8 mouse cellular contexts compared by ENCODE assay signal in genomic region chr5:127243209-127243608, GRCm38 (mm10). TPM values are rescaled to one million over a fixed set of nuclear protein-coding genes. Genes with fewer than 3 reads are reported as not detected.
DNase-seq lines count a peak whose midpoint lies in the region; ATAC-seq lines count a peak whose summit lies in the region.

No protein-coding gene starts in this region.

- 2% methylated on average over 16 of the region's 16 CpGs for WGBS in heart, embryonic 14.5 days
- WGBS in forebrain, embryonic 14.5 days: under 1% methylated on average over 16 of the region's 16 CpGs
- under 1% methylated on average over 16 of the region's 16 CpGs for WGBS in midbrain, embryonic 11.5 days

- H3K9me3 ChIP-seq in heart, embryonic 14.5 days (ENCODE audit: control insufficient read depth, low read length): no peaks in the 10 kb centered on the region
- H3K9me3 ChIP-seq in forebrain, embryonic 14.5 days (replicated peaks; ENCODE audit: control insufficient read depth, low read length): no peaks in the 10 kb centered on the region
- H3K9me3 ChIP-seq in midbrain, embryonic 11.5 days (ENCODE audit: control insufficient read depth, low read length): no peaks in the 10 kb centered on the region; the same call in none of the 2 replicates

- peak overlapping the region; percentile 55 to 57 for H3K4me3 ChIP-seq in heart, embryonic 14.5 days (ENCODE audit: control insufficient read depth in 1 of 2, insufficient read depth in 1 of 2, low read depth in 1 of 2, low read length in 2 of 2)
- peak overlapping the region; percentile 60 for H3K4me3 ChIP-seq in forebrain, embryonic 14.5 days (ENCODE audit: low read depth, low read length)
- peak overlapping the region; percentile 70 for H3K4me3 ChIP-seq in midbrain, embryonic 11.5 days (ENCODE audit: low read depth, low read length)

- H3K4me2 ChIP-seq in heart, embryonic 14.5 days (ENCODE audit: low read length): peak overlapping the region; percentile 83
- peak overlapping the region; percentile 82 for H3K4me2 ChIP-seq in forebrain, embryonic 14.5 days (ENCODE audit: low read length)
- H3K4me2 ChIP-seq in midbrain, embryonic 11.5 days: peak overlapping the region; percentile 91

- no peak overlapping the region for H3K27ac ChIP-seq in heart, embryonic 14.5 days (replicated peaks in 1 of 2; ENCODE audit: control insufficient read depth in 1 of 2, insufficient read depth in 1 of 2, low read depth in 2 of 2, low read length in 2 of 2)
- no peak overlapping the region for H3K27ac ChIP-seq in forebrain, embryonic 14.5 days (ENCODE audit: low read depth, low read length)
- no peak overlapping the region for H3K27ac ChIP-seq in midbrain, embryonic 11.5 days (ENCODE audit: low read depth, low read length)

- ATAC-seq in heart, embryonic 14.5 days (ENCODE audit: insufficient number of reproducible peaks, insufficient read depth, low FRiP score, low read depth): no peak
- ATAC-seq in forebrain, embryonic 14.5 days: no peak
- ATAC-seq in midbrain, embryonic 11.5 days (ENCODE audit: low FRiP score): no peak

- H3K4me1 ChIP-seq in heart, embryonic 14.5 days (ENCODE audit: control insufficient read depth in 2 of 2, insufficient read depth in 2 of 2, low read length in 2 of 2): peaks cover 4 to 13% of the 10 kb centered on the region in 2 experiments
- H3K4me1 ChIP-seq in forebrain, embryonic 14.5 days (ENCODE audit: control insufficient read depth, insufficient read depth, low read length): 0 out of 2 replicates have a peak, but pooled peaks cover 7% of the 10 kb centered on the region
- H3K4me1 ChIP-seq in midbrain, embryonic 11.5 days (ENCODE audit: control insufficient read depth, insufficient read depth, low read length): peaks cover 12% of the 10 kb centered on the region; the same call in 1 of the 2 replicates

- H3K36me3 ChIP-seq in heart, embryonic 14.5 days (ENCODE audit: control insufficient read depth, insufficient read depth, low read length): no peaks in the 10 kb centered on the region
- no peaks in the 10 kb centered on the region for H3K36me3 ChIP-seq in forebrain, embryonic 14.5 days (ENCODE audit: control insufficient read depth, insufficient read depth, low read length)
- H3K36me3 ChIP-seq in midbrain, embryonic 11.5 days (ENCODE audit: control insufficient read depth, insufficient read depth, low read length): no peaks in the 10 kb centered on the region

- H3K9ac ChIP-seq in heart, embryonic 14.5 days (ENCODE audit: low read length): no peak overlapping the region
- peak overlapping the region; percentile 59 for H3K9ac ChIP-seq in forebrain, embryonic 14.5 days (ENCODE audit: low read length)
- H3K9ac ChIP-seq in midbrain, embryonic 11.5 days (ENCODE audit: low read length): peak overlapping the region; percentile 68

- peaks cover 62% of the 10 kb centered on the region for H3K27me3 ChIP-seq in heart, embryonic 14.5 days (ENCODE audit: control insufficient read depth, insufficient read depth, low read length)
- peaks cover 29% of the 10 kb centered on the region for H3K27me3 ChIP-seq in forebrain, embryonic 14.5 days (replicated peaks; ENCODE audit: control insufficient read depth, insufficient read depth, low read length)
- peaks cover 2% of the 10 kb centered on the region; the same call in 1 of the 2 replicates for H3K27me3 ChIP-seq in midbrain, embryonic 11.5 days (ENCODE audit: control insufficient read depth, insufficient read depth, low read length)

- no peak for DNase-seq in heart, adult 9 months (ENCODE audit: low spot score in 2 of 2)
- peak; percentile 60 for DNase-seq in cerebellum, adult 9-11 months
- DNase-seq in forebrain, embryonic 14.5 days (ENCODE audit: low spot score): peak; percentile 33
- DNase-seq in midbrain, embryonic 11.5 days (ENCODE audit: low spot score, missing footprints): peak; percentile 94
- no peak for DNase-seq in thymus, postnatal 14 days
- no peak for DNase-seq in spleen, postnatal 10 days (ENCODE audit: low spot score in 2 of 2)
- no peak for DNase-seq in spleen, postnatal 36 days (ENCODE audit: low spot score in 2 of 2)

RNA-seq across cellular contexts. Expression of gene Tmem132c, which starts 1.6 kb away (rescaled TPM):
- polyA plus RNA-seq in heart, embryonic 14.5 days (2014; fragmentation: Nextera tagmentation; extraction: Ambion mirVana): 1.0 and 1.1 TPM in 2 replicates
- polyA plus RNA-seq in forebrain, embryonic 14.5 days (2014; fragmentation: Nextera tagmentation; extraction: Ambion mirVana): 6.5 and 8.0 TPM in 2 replicates
- polyA plus RNA-seq in midbrain, embryonic 11.5 days (2014; fragmentation: Nextera tagmentation; extraction: Ambion mirVana): 15.0 and 16.3 TPM in 2 replicates

Comparison
In these comparisons a context has a peak if more than half of its experiments do, and no peak if none do; other contexts are left out.
1. DNase-seq: peak in cerebellum, adult 9-11 months (single experiment), forebrain, embryonic 14.5 days (single experiment) and midbrain, embryonic 11.5 days (single experiment); none in heart, adult 9 months (0 of 2), thymus, postnatal 14 days (single experiment), spleen, postnatal 10 days (0 of 2) and spleen, postnatal 36 days (0 of 2).
2. Peak in every context shown above with its lines, with median percentiles within 50 percentile points of each other: H3K4me2 ChIP-seq and H3K4me3 ChIP-seq.